Mouse (Mus musculus) kidney, adult 18-20 months (tissue): ENCODE results near the gene Btnl9.
A peak's percentile ranks its signal among the peaks of the same experiment; 100 is the strongest.
"Not testable (repeated sequence)": the region's sequence is repeated elsewhere in the genome, so short reads cannot be mapped to it uniquely, and the experiment has no call there.

Experiments
- DNase-seq: peaks from one replicate; pipeline ENCODE4 v3.0.0; 2021

Gene Btnl9

GRCm38 (mm10) chr11:49176047-49176779, 10.7 kb downstream of the Btnl9 start:
- not testable (repeated sequence) for DNase-seq

GRCm38 (mm10) chr11:49175345-49175744, 11.6 kb downstream of the Btnl9 start:
- DNase-seq = no peak

- no peak for DNase-seq
These were observed 16.4 kb downstream of the Btnl9 start for GRCm38 (mm10) chr11:49170576-49170975.

- peak; percentile 14 for DNase-seq
These were observed 17.9 kb downstream of the Btnl9 start for GRCm38 (mm10) chr11:49168839-49169611.

GRCm38 (mm10) chr11:49156821-49157814, 29.8 kb downstream of the Btnl9 start:
- no peak for DNase-seq

GRCm38 (mm10) chr11:49154077-49154476, 32.9 kb downstream of the Btnl9 start, which contains the start of gene Olfr1394:
Gene Olfr1394 (plus strand): TSS chr11:49154377.
- DNase-seq = no peak

- DNase-seq = no peak
These were observed 45.0 kb downstream of the Btnl9 start, which contains the start of gene Olfr1395 for GRCm38 (mm10) chr11:49141974-49142373. Gene Olfr1395 (plus strand): TSS chr11:49142274.

GRCm38 (mm10) chr11:49124169-49124568, 62.8 kb downstream of the Btnl9 start:
- no peak for DNase-seq

- no peak for DNase-seq
These were observed 67.3 kb downstream of the Btnl9 start for GRCm38 (mm10) chr11:49119635-49120034.
